Mouse (Mus musculus): ENCODE data around the gene Ccnyl1.

The Ccnyl1 gene

GRCm38 (mm10) chr1:64738180-64738555 is 47.9 kb downstream of the Ccnyl1 start:
- DNase-seq (ENCODE audit: low read depth), result no peak

GRCm38 (mm10) chr1:64738661-64739082 is 48.4 kb downstream of the Ccnyl1 start:
- DNase-seq (ENCODE audit: low read depth), result peak; percentile 43

DNA sequence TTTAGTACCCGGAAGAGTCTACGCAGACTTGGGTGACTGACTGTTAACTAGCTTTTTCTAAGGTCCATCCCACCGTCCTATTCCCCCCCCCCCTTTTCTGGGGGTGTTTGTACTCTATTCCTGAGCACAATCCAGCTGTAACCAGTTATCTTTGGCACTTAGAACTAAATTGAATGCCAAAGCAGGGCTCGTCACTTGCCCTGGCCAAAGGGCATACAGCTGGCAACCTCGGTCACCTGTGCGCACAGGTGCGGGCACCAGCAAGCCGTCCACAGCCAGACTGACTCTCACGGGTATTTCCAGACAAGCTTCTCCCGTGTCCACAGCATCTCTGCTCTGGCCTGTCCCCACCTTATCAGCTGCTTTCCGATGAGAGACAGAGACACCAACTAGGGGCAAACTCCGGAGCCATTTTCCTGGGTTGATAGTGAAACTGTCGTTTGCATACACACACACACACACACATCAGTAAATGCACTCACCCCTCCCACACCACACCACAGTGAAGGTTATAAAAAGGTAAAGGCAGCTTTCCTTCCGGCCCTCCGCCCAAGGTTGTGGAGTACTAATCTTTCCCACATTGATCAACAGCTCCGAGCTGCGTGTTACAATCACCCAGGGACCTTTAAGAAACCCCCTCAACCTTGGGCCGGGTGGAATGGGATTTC is 52.6 kb downstream of the Ccnyl1 start:
- no peak for DNase-seq (ENCODE audit: low read depth)

DNA sequence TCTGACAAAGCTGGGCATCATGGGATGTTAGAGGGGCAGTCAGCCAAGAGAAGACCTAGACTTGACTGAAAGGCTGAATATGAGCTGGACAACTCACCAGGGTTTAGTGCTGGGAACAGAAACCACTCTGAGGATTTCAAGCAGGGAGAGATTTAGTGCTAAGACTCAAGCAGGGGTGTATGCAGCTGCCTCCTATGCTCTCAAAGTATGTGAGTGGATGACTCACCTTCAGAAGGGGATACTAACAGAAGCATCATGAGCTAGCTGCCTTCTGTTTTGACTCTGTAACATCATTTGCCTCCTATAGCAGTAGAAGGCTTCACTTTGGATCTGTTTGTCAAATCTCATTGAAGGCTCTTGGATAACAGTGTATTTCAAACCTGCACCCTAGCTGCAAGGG is 54.4 kb downstream of the Ccnyl1 start:
- DNase-seq (ENCODE audit: low read depth), result no peak

GRCm38 (mm10) chr1:64753109-64753508 is 62.9 kb downstream of the Ccnyl1 start:
- no peak for DNase-seq (ENCODE audit: low read depth)

GRCm38 (mm10) chr1:64753668-64754067 is 63.4 kb downstream of the Ccnyl1 start:
- DNase-seq (ENCODE audit: low read depth), result no peak

GRCm38 (mm10) chr1:64754658-64755057 is 64.4 kb downstream of the Ccnyl1 start:
- DNase-seq (ENCODE audit: low read depth), result no peak

DNA sequence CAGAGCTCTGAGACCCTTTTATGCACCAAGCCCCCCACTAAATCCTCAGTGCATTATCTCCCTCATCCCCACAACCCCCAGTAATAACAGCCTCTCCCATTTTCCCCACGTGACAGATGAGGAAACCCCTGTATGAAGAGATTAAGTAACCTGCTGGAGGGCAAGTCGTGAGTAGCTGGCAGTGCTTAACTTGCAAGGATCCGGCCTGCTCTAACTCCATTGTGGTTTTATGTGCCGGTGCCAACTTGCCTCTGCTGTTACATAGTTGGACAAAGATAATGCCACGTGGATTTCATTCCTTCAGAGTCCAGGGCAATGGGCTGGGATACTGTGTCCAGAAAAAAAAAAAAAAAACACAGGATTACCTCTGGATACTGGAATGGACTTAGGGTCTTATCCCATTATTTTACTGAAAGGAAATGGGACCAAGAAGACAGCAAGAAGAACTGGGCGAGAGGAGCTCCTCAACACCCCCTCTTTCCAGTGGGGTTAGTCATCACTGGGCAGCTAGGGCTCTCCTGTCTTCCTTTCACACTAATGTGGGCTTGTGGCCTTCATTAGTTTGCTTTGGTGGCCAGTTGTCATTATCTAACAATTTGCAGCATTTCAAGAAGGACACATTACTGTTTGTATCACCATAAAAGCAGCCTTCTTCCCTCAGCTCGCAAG is 65.8 kb downstream of the Ccnyl1 start:
- DNase-seq (ENCODE audit: low read depth), result no peak

DNA sequence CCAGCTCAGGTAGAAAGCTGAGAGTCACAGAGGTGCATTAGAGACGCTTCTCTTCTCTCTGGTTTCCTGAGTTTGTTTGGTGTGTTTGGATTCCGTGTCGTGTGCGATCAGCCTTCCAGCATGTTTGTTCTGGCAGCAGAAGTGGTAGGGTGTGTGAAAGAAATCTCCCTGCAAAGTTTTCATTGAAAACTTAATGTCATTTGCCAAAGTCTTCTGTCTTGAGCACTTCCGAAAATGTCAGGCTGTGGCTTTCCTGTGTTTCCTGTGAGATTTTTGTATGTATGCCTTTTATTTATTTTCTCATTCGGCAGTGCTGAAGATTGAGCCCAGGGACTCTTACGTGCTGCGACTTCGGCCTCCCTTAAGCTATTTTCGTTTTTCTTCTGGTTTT is 66.4 kb downstream of the Ccnyl1 start:
- DNase-seq (ENCODE audit: low read depth), result no peak

- DNase-seq (ENCODE audit: low read depth), result no peak
Observed at GRCm38 (mm10) chr1:64757254-64757653, 67.0 kb downstream of the Ccnyl1 start.

GRCm38 (mm10) chr1:64757766-64758165 is 67.5 kb downstream of the Ccnyl1 start:
- DNase-seq (ENCODE audit: low read depth), result no peak

DNA sequence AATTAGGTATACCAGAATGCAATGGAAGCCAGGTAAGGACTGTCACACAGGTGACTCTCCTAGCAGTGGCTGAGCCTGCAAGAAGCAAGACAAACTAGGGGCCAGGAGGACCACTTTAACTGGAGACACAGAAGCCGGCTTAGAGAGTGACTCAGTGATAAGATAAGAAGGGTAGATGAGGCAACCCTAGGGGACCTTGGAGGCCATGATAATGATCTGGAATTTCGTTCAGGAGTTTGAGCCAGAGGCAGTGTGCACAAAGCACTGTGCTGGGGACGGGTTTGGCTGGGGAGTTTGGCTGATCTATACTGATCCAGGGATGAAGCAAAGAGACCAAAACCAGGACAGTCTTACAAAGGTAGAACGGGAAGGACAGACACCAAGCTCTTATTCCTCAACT is 71.4 kb downstream of the Ccnyl1 start:
- no peak for DNase-seq (ENCODE audit: low read depth)

DNA sequence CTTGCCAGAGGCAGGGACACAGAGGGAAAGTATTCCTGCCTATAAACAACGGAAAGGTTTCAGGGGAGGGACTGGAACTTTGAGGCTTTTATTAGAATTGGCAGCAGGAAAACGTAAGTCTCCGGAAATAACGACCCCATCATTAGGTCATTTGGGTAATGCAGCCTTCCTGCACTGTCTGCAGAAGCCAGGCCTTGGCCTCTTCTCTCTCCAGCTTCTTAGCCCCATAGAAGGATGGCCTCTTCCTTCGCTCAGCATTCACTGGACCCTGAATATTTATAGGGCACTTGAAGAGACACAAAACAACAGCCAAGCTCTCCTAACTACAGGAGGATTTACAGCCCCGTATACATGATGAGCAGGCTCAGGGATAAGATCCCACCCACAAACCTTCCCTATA is 79.9 kb downstream of the Ccnyl1 start:
- no peak for DNase-seq (ENCODE audit: low read depth)

- no peak for DNase-seq (ENCODE audit: low read depth)
Observed at GRCm38 (mm10) chr1:64773305-64773704, 83.0 kb downstream of the Ccnyl1 start.
